Mouse (Mus musculus): Measurements from ENCODE around the gene Elobl.

DNA sequence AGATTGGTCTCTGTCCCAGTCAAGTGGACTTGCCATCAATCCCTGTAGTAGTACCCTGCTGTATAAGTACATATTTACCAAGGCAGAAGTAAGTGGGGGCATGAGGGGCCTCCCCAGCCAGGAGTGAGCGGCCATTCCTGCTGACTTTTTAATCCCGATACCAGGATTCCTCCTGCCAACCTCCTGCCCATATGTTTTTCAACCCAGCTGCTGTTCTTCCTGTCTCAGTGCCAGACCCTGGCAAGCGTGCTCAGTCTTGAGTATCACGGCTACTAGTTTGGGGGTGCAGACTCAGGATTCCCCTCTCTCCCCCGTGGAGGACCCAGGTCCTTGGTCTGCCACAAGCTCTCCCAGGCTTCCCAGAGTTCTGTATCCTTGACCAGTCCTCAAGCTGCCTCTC is 35.9 kb upstream of the Elobl start:
- no peak for TF ChIP-seq FLI1 (IDR thresholded peaks at IDR 0.05; ENCODE audit: low read length)
- TF ChIP-seq GATA1 (IDR thresholded peaks at IDR 0.05; ENCODE audit: borderline replicate concordance, low read length): no peak

All from megakaryocyte, embryonic 14.5 days (primary cell).